Mouse (Mus musculus) kidney, embryonic 14.5 days (tissue): Measurements from ENCODE around the gene Rag2. TPM values are rescaled to one million over a fixed set of nuclear protein-coding genes. Genes with fewer than 3 reads are reported as not detected.

Experiments used
- ATAC-seq: fragments of 200-750 bp; cut with Nextera tagmentation; 2 replicates; pipeline ENCODE4 v1.8.0; 2017; ENCODE audit warnings: moderate number of reproducible peaks, mild to moderate bottlenecking, moderate TSS enrichment, moderate library complexity; ENCODE audit not compliant: low FRiP score, low TSS enrichment
- H3K27ac ChIP-seq: fragments of 300-500 bp; sonication (generic); 2 replicates; pipeline ENCODE4 v1.5.1; 2014; ENCODE audit warnings: low read depth, mild to moderate bottlenecking, low read length, moderate library complexity, mixed read lengths
- H3K27me3 ChIP-seq: fragments of 300-500 bp; sonication (generic); 2 replicates; pipeline ENCODE4 v1.6.1; 2014; ENCODE audit warnings: mild to moderate bottlenecking, low read length; ENCODE audit not compliant: control insufficient read depth, insufficient read depth
- H3K36me3 ChIP-seq: fragments of 300-500 bp; sonication (generic); 2 replicates; pipeline ENCODE4 v1.6.1; 2014; ENCODE audit warnings: low read length, mixed read lengths; ENCODE audit not compliant: control insufficient read depth, insufficient read depth
- H3K4me1 ChIP-seq: fragments of 300-500 bp; sonication (generic); 2 replicates; pipeline ENCODE4 v1.6.1; 2014; ENCODE audit warnings: low read length, mixed read lengths; ENCODE audit not compliant: control insufficient read depth, insufficient read depth
- H3K4me2 ChIP-seq: fragments of 300-500 bp; sonication (generic); replicated peaks from 2 replicates; pipeline ENCODE4 v1.6.1; 2014; ENCODE audit warnings: low read depth, mild to moderate bottlenecking, low read length
- H3K4me3 ChIP-seq: fragments of 300-500 bp; sonication (generic); 2 replicates; pipeline ENCODE4 v1.5.1; 2014; ENCODE audit warnings: mild to moderate bottlenecking, low read length
- H3K9ac ChIP-seq: fragments of 300-500 bp; sonication (generic); 2 replicates; pipeline ENCODE4 v1.6.1; 2014; ENCODE audit warnings: low read depth, mild to moderate bottlenecking, low read length, moderate library complexity
- H3K9me3 ChIP-seq: fragments of 300-500 bp; sonication (generic); 2 replicates; pipeline ENCODE4 v1.6.1; 2016; ENCODE audit warnings: low read length; ENCODE audit not compliant: control insufficient read depth
- WGBS: fragments of 180-500 bp; shearing (Covaris S2); extraction: QIAGEN DNeasy Blood & Tissue Kit; methylation state at CpG from one replicate; pipeline ENCODE4 v1.1.7; 2014; 5-methylcytosine and 5-hydroxymethylcytosine counted together
- polyA plus RNA-seq: library from polyadenylated mRNA; unstranded; fragments of >200 nt; fragmentation: Nextera tagmentation; extraction: Ambion mirVana; gene quantifications from 2 replicates; pipeline ENCODE4 v1.2.1, GENCODE M21; 2014

Gene Rag2
- polyA plus RNA-seq = 0.11 TPM in 1 of 2 replicates, not detected in the other

DNA sequence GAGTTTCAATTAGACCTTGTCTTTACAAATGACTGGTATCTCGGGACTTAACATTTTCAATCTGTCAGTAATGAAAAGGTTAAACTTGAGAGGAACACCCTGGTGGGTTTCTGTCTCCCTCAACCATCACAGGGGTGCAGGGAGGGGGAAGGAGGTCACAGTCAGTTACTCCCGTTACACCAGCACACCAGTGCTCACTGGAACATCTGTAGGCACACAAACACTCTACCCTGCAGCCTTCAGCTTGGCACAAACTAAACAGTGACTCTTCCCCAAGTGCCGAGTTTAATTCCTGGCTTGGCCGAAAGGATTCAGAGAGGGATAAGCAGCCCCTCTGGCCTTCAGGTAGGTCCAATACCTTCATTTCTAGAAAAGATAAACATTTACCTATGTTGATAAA, at the start of gene Rag2:
TSS of gene Rag2 (plus strand) at position 193 of the 400 bp plus-strand sequence.
- no peaks in the 10 kb centered on the region for H3K36me3 ChIP-seq
- H3K27ac ChIP-seq = no peak within 1 kb of the TSS
- WGBS = 37% methylated on average over 4 of the region's 4 CpGs
- no peaks in the 10 kb centered on the region for H3K9me3 ChIP-seq
- no peak for ATAC-seq
- H3K4me1 ChIP-seq = no peaks in the 10 kb centered on the region; the same call in 1 of the 2 replicates
- H3K4me3 ChIP-seq = no peak within 1 kb of the TSS
- no peak within 1 kb of the TSS for H3K9ac ChIP-seq
- no peak within 1 kb of the TSS for H3K4me2 ChIP-seq
- H3K27me3 ChIP-seq = no peaks in the 10 kb centered on the region

DNA sequence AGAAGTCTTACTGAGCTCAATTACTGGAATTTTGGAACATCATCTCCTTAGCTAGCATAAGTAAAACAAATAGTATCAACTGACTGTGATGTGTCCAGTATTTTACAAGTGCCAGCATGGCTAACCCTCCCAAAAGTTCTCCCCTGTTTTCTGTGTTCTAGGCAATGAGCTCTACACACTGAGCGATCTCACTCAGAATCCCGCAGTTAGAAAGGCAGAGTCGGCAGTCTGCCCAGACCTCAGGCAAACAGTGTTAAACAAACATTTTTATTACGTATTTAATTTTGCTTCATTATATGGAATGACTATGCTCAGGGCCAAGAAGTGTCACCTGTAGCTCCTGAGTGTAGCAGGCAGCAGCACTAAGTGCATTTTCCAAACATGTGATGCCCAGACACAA, 47.3 kb upstream of the Rag2 start:
- WGBS = 82% methylated on average over 4 of the region's 4 CpGs
- no peaks in the 10 kb centered on the region for H3K4me1 ChIP-seq
- no peaks in the 10 kb centered on the region for H3K36me3 ChIP-seq
- ATAC-seq = no peak
- no peaks in the 10 kb centered on the region for H3K9me3 ChIP-seq
- no peak overlapping the region for H3K9ac ChIP-seq
- no peak overlapping the region for H3K4me3 ChIP-seq
- no peak overlapping the region for H3K27ac ChIP-seq
- no peak overlapping the region for H3K4me2 ChIP-seq
- H3K27me3 ChIP-seq = no peaks in the 10 kb centered on the region

DNA sequence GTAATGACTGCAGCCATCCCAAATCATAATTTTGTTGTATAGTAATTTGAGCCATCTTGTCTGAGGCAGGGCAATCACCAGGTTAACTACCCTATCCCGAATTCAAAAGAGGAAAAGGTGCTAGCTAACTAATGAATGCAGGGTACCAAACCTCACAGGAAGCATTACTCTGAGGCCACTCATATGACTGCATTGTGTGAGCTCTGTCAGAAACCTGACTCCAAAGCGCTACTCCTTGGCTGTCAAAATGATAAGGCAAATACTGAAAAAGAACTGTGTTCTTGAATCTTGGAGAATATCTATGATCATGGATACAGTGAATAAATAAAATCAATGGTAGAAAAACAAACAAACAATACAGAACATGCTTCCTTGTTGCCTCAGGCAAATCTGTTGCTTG, 44.5 kb upstream of the Rag2 start:
- Histone ChIP-seq H3K4me3 (no peak overlapping the region), H3K4me2 (no peak overlapping the region), H3K36me3 (no peaks in the 10 kb centered on the region), H3K9ac (no peak overlapping the region), H3K27ac (no peak overlapping the region), H3K9me3 (no peaks in the 10 kb centered on the region), H3K27me3 (no peaks in the 10 kb centered on the region), H3K4me1 (no peaks in the 10 kb centered on the region)
- WGBS = 57% methylated on average over 2 of the region's 2 CpGs
- no peak for ATAC-seq

DNA sequence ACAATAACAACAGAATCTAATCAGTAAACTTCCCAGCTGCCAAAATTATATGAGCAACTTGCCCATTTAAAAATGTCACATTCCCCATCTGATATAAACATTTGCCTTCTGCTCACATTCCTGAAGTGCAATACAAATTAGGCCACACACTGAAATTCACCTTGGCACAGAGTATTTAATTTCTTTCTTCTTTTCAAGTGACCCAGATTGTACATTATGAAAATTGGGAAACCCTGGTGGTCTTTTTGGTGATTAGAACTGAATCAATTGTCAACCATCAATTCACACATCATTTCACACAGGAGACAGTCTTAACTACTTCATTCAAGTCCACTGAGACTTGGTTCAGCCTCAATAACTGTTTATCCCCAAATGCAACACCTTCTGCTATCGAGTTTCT, 44.1 kb upstream of the Rag2 start:
- H3K4me1 ChIP-seq = no peaks in the 10 kb centered on the region
- ATAC-seq = no peak
- H3K36me3 ChIP-seq = no peaks in the 10 kb centered on the region
- H3K4me3 ChIP-seq = no peak overlapping the region
- no peak overlapping the region for H3K27ac ChIP-seq
- no peaks in the 10 kb centered on the region for H3K9me3 ChIP-seq
- WGBS = 53% methylated on average over 1 of the region's 1 CpGs
- H3K27me3 ChIP-seq = no peaks in the 10 kb centered on the region
- H3K9ac ChIP-seq = no peak overlapping the region
- no peak overlapping the region for H3K4me2 ChIP-seq

DNA sequence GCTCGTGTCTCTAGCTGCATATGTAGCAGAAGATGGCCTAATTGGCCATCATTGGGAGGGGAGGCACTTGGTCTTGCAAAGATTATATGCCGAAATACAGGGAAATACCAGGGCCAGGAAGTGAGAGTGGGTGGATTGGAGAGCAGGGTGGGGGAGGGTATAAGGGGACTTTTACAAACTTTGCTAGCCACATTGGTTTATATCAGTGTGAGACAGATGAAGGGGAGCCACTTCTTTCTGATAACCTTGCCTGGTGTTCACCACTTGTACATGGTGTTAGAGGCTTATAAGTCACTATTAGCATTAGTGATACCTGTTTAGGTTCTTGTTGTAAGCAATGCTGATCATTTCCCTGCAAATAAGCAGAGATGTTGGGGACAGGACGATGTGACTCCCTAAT, 43.5 kb upstream of the Rag2 start:
- WGBS = 74% methylated on average over 3 of the region's 3 CpGs

DNA sequence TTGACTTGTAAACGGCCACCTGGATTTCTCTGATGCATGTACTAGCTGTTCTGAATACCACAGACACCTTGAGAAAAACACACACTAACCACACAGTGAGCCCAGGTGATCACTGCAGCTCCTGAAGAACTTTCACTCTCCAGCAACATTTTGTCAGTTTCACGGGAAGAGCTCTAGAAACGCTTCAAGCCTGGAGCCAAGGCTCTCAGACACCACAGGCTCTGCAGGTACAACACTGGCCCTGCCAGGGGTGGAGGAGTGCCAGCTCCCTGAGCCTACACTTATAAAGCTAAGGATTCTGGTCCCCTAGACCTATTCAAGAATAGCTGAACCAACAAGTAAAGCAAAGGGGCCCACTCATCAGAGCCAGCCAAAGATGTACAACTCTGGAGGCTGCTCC, 43.1 kb upstream of the Rag2 start:
- no peak overlapping the region for H3K9ac ChIP-seq
- H3K4me1 ChIP-seq = no peaks in the 10 kb centered on the region
- H3K36me3 ChIP-seq = no peaks in the 10 kb centered on the region
- no peaks in the 10 kb centered on the region for H3K27me3 ChIP-seq
- no peaks in the 10 kb centered on the region for H3K9me3 ChIP-seq
- no peak overlapping the region for H3K4me3 ChIP-seq
- no peak overlapping the region for H3K27ac ChIP-seq
- WGBS = 87% methylated on average over 3 of the region's 3 CpGs
- no peak overlapping the region for H3K4me2 ChIP-seq
- ATAC-seq = no peak

More for the DNA sequence above, 43.5 kb upstream of the Rag2 start:
- no peaks in the 10 kb centered on the region for H3K36me3 ChIP-seq
- H3K4me3 ChIP-seq = no peak overlapping the region
- no peak overlapping the region for H3K4me2 ChIP-seq
- no peak for ATAC-seq
- H3K9ac ChIP-seq = no peak overlapping the region
- no peaks in the 10 kb centered on the region for H3K4me1 ChIP-seq
- no peaks in the 10 kb centered on the region for H3K9me3 ChIP-seq
- no peaks in the 10 kb centered on the region for H3K27me3 ChIP-seq
- no peak overlapping the region for H3K27ac ChIP-seq

DNA sequence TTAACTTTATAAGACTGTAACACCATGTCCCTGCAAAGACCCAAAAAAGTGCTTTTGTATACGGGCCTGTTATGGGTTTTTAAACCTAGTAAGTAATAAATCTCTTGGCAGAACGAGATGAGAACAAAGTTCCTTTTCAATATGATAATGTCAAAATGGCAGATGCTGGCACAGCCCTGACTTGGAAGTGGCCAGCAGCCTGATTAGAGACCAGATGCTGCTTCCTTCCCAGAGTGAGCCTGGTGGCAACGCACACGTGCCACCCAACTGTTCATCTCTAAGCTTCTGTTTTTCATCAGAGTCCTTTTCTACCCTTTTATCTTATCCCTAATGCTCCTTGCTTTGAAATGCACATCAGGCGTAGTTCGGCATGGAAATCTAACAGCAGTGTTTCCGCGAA, 33.2 kb upstream of the Rag2 start:
- Histone ChIP-seq H3K9me3 (no peaks in the 10 kb centered on the region), H3K4me3 (no peak overlapping the region), H3K27ac (no peak overlapping the region), H3K9ac (no peak overlapping the region), H3K4me2 (no peak overlapping the region), H3K27me3 (no peaks in the 10 kb centered on the region), H3K36me3 (no peaks in the 10 kb centered on the region), H3K4me1 (0 out of 2 replicates have a peak, but pooled peaks cover 3% of the 10 kb centered on the region)
- 83% methylated on average over 8 of the region's 8 CpGs for WGBS
- no peak for ATAC-seq

DNA sequence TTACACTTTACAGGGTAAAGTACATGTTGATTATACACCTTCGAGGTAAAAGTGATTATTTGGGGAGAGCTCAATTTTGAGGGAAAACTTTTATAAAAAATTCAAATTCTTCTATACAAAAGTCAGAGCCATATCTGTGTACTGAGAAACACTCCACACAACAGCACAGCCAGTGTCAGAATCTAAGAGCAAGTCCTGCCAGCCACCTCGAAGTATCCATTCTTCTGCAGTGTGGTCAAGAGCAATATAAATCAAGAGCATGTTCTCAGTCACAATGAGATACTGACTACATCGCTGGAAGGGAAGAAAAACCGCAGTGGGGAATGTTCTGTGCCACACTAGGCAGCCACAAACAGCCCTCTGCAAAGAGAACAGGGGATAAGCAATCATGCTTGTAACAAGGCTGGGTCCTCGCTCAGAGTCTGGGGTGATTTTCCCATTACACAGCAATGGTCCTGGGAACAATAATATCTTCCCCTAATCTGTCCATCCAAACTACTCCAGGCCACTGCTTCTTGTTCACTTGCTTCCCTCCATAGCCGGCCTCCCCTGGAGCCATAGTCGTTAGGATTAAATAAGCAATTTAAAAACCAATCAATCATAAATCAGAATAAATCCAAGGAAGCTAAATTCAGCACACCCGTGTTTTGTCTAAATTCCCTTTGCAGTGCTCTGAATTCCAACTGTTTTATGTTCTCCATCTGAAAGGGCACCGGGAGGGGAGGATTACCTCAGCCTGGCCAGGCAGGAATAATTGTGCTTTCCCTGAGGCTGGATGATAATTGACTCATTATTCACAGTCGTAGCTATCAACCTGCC, 32.3 kb upstream of the Rag2 start:
- 16% methylated on average over 10 of the region's 10 CpGs for WGBS
- H3K4me1 ChIP-seq = 0 out of 2 replicates have a peak, but pooled peaks cover 3% of the 10 kb centered on the region
- H3K27me3 ChIP-seq = no peaks in the 10 kb centered on the region
- H3K27ac ChIP-seq = no peak overlapping the region
- no peak overlapping the region for H3K4me3 ChIP-seq
- H3K36me3 ChIP-seq = no peaks in the 10 kb centered on the region
- peak; percentile 57; the same call in 1 of the 2 replicates for ATAC-seq
- H3K9me3 ChIP-seq = no peaks in the 10 kb centered on the region
- no peak overlapping the region for H3K4me2 ChIP-seq
- H3K9ac ChIP-seq = no peak overlapping the region

DNA sequence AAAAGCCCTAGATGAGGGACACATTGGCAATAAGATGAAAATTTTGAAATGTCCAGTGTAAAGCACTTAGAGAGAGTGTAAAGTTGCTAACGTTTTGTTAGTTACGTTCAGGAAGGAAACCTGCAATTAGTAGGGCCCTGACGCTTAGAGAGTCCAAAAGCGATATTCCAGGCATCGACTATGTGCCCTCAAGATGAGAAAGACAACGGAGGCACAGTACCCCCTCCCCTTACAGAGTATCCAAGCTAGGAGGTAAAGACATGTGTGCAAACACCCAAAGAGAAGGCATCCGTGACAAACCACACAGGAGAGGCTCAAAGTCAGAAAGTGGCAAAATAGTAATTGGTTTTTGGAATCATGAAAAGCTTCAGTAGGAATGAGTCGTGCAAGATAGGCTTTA, 31.6 kb upstream of the Rag2 start:
- ATAC-seq = no peak
- Histone ChIP-seq H3K27ac (no peak overlapping the region), H3K4me2 (no peak overlapping the region), H3K9me3 (no peaks in the 10 kb centered on the region), H3K36me3 (no peaks in the 10 kb centered on the region), H3K27me3 (no peaks in the 10 kb centered on the region), H3K9ac (no peak overlapping the region), H3K4me1 (0 out of 2 replicates have a peak, but pooled peaks cover 3% of the 10 kb centered on the region), H3K4me3 (no peak overlapping the region)
- WGBS = 59% methylated on average over 8 of the region's 8 CpGs
